Mouse (Mus musculus) limb, embryonic 14.5 days (tissue): ENCODE results near the gene Pifo. TPM values are rescaled to one million over a fixed set of nuclear protein-coding genes. Genes with fewer than 3 reads are reported as not detected.
A peak's percentile ranks its signal among the peaks of the same experiment; 100 is the strongest.
"Not testable (repeated sequence)": the region's sequence is repeated elsewhere in the genome, so short reads cannot be mapped to it uniquely, and the experiment has no call there.

Source experiments
- ATAC-seq: fragments of 200-750 bp; cut with Nextera tagmentation; 2 replicates; pipeline ENCODE4 v1.8.0; 2017; ENCODE audit warnings: low read depth, moderate number of reproducible peaks, moderate TSS enrichment; ENCODE audit not compliant: low FRiP score
- DNase-seq: peaks from one replicate; pipeline ENCODE4 v3.0.0-alpha.2; 2015; ENCODE audit warnings: low spot score
- H3K27ac ChIP-seq: fragments of 300-500 bp; sonication (generic); replicated peaks from 2 replicates; pipeline ENCODE4 v1.5.1; 2014; ENCODE audit warnings: low read depth, mild to moderate bottlenecking, low read length, moderate library complexity, mixed read lengths
- H3K27me3 ChIP-seq: fragments of 300-500 bp; sonication (generic); 2 replicates; pipeline ENCODE4 v1.6.1; 2014; ENCODE audit warnings: low read length, mixed read lengths; ENCODE audit not compliant: control insufficient read depth, insufficient read depth
- H3K36me3 ChIP-seq: fragments of 300-500 bp; sonication (generic); 2 replicates; pipeline ENCODE4 v1.6.1; 2014; ENCODE audit warnings: mild to moderate bottlenecking, low read length, moderate library complexity, mixed read lengths; ENCODE audit not compliant: control insufficient read depth, insufficient read depth
- H3K4me1 ChIP-seq: fragments of 300-500 bp; sonication (generic); 2 replicates; pipeline ENCODE4 v1.6.1; 2014; ENCODE audit warnings: antibody characterized with exemption, low read length, mixed read lengths; ENCODE audit not compliant: control insufficient read depth, insufficient read depth
- H3K4me2 ChIP-seq: fragments of 300-500 bp; sonication (generic); replicated peaks from 2 replicates; pipeline ENCODE4 v1.6.1; 2014; ENCODE audit warnings: low read depth, mild to moderate bottlenecking, low read length, moderate library complexity; ENCODE audit not compliant: severe bottlenecking
- H3K4me3 ChIP-seq: fragments of 300-500 bp; sonication (generic); replicated peaks from 2 replicates; pipeline ENCODE4 v1.5.1; 2014; ENCODE audit warnings: low read length
- H3K9ac ChIP-seq: fragments of 300-500 bp; sonication (generic); 2 replicates; pipeline ENCODE4 v1.6.1; 2014; ENCODE audit warnings: mild to moderate bottlenecking, low read depth, low read length, moderate library complexity; ENCODE audit not compliant: severe bottlenecking
- H3K9me3 ChIP-seq: fragments of 300-500 bp; sonication (generic); 2 replicates; pipeline ENCODE4 v1.6.1; 2016; ENCODE audit warnings: low read length; ENCODE audit not compliant: control insufficient read depth
- POLR2A ChIP-seq: fragments of 200-500 bp; IDR thresholded peaks from 2 replicates; pipeline ENCODE4 v1.8.0; 2012; ENCODE audit warnings: inconsistent platforms, mild to moderate bottlenecking, moderate library complexity, borderline replicate concordance; ENCODE audit not compliant: insufficient read depth, insufficient read length; ENCODE audit errors: extremely low read depth
- WGBS: fragments of 180-500 bp; shearing (Covaris S2); extraction: QIAGEN DNeasy Blood & Tissue Kit; methylation state at CpG from one replicate; pipeline ENCODE4 v1.1.7; 2014; 5-methylcytosine and 5-hydroxymethylcytosine counted together
- polyA plus RNA-seq, 2 experiments: library from polyadenylated mRNA; depleted of rRNA in 1 of 2; stranded (reverse) in 1 of 2; unstranded in 1 of 2; fragments of >200 nt; fragmentation: Nextera tagmentation in 1 of 2; extraction: Ambion mirVana in 1 of 2; gene quantifications; 2 replicates each; pipeline versions ENCODE4 v1.2.1 to v1.2.3; 2012 to 2014

Gene Pifo
- polyA plus RNA-seq, 2 experiments = 0.09 TPM; not detected in 1

GRCm38 (mm10) chr3:106021840-106022239, 7.4 kb upstream of the Pifo start:
- H3K9ac ChIP-seq = no peak overlapping the region
- no peak overlapping the region for H3K4me2 ChIP-seq
- H3K27ac ChIP-seq = no peak overlapping the region
- no peak for ATAC-seq
- H3K9me3 ChIP-seq = no peaks in the 10 kb centered on the region
- no peaks in the 10 kb centered on the region for H3K36me3 ChIP-seq
- TF ChIP-seq POLR2A = no peak
- no peak for DNase-seq
- H3K4me1 ChIP-seq = no peaks in the 10 kb centered on the region
- no peaks in the 10 kb centered on the region for H3K27me3 ChIP-seq
- H3K4me3 ChIP-seq = no peak overlapping the region

DNA sequence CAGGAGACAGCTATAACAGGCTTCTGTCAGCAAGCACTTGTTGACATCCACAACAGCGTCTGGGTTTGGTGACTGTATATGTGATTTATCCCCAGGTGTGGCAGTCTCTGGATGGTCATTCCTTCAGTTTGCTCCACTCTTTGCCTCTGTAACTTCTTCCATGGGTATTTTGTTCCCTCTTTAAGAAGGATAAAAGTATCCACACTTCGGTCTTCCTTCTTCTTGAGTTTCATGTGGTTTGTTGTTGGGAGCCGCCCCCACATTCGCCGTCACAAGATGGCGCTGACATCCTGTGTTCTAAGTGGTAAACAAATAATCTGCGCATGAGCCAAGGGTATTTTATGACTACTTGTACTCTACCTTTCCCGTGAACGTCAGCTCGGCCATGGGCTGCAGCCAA, 11.1 kb downstream of the Pifo start:
- not testable (repeated sequence) for H3K36me3 ChIP-seq, ATAC-seq, DNase-seq, H3K4me3 ChIP-seq, H3K9me3 ChIP-seq, H3K27me3 ChIP-seq, H3K4me1 ChIP-seq, H3K4me2 ChIP-seq, H3K27ac ChIP-seq, H3K9ac ChIP-seq
- WGBS = 61% methylated on average over 10 of the region's 10 CpGs

GRCm38 (mm10) chr3:106001416-106002370, 12.8 kb downstream of the Pifo start:
- DNase-seq (peak; percentile 19), ATAC-seq (peak; percentile 68; the same call in 1 of the 2 replicates)
- peaks cover 7% of the 10 kb centered on the region; the same call in 1 of the 2 replicates for H3K4me1 ChIP-seq
- H3K27ac ChIP-seq = no peak overlapping the region
- peak overlapping the region; percentile 22 for H3K4me2 ChIP-seq
- H3K9ac ChIP-seq = no peak overlapping the region
- TF ChIP-seq POLR2A = no peak
- no peaks in the 10 kb centered on the region for H3K27me3 ChIP-seq
- no peaks in the 10 kb centered on the region for H3K9me3 ChIP-seq
- WGBS = 18% methylated on average over 17 of the region's 17 CpGs
- no peaks in the 10 kb centered on the region for H3K36me3 ChIP-seq
- H3K4me3 ChIP-seq = no peak overlapping the region

GRCm38 (mm10) chr3:106000707-106001375, 13.6 kb downstream of the Pifo start:
- DNase-seq (no peak), ATAC-seq (peak; percentile 19; the same call in 1 of the 2 replicates)
- Histone ChIP-seq H3K4me1 (peaks cover 7% of the 10 kb centered on the region; the same call in 1 of the 2 replicates), H3K36me3 (no peaks in the 10 kb centered on the region), H3K27ac (no peak overlapping the region), H3K9ac (no peak overlapping the region), H3K27me3 (no peaks in the 10 kb centered on the region), H3K4me2 (peak overlapping the region; percentile 22), H3K4me3 (no peak overlapping the region), H3K9me3 (no peaks in the 10 kb centered on the region)
- no peak for TF ChIP-seq POLR2A
- 17% methylated on average over 11 of the region's 11 CpGs for WGBS

DNA sequence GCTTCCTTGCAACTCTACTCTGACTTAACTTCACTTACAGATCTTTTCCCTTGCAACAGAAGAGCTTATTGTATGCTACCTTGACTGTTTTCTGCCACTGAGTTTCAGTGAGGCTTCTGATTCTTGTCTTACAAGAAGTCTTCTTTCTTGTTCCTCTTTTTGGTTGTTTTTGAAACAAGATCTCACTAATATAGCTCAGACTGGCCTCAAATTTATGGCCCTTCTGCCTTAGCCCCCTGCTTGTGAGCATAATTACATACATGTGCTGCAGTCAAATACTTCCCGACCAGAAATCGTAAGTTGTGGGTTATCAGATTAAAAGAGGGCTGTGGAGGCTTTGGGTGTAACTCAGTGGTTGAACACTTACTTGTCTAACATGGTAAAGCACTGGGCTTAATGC, 19.7 kb downstream of the Pifo start:
- DNase-seq (no peak), ATAC-seq (no peak)
- no peaks in the 10 kb centered on the region for H3K9me3 ChIP-seq
- H3K36me3 ChIP-seq = no peaks in the 10 kb centered on the region
- H3K4me2 ChIP-seq = no peak overlapping the region
- H3K9ac ChIP-seq = no peak overlapping the region
- 4% methylated on average over 2 of the region's 2 CpGs for WGBS
- H3K27ac ChIP-seq = no peak overlapping the region
- H3K27me3 ChIP-seq = no peaks in the 10 kb centered on the region
- no peak overlapping the region for H3K4me3 ChIP-seq
- no peaks in the 10 kb centered on the region for H3K4me1 ChIP-seq
- TF ChIP-seq POLR2A = no peak
